Mouse (Mus musculus) liver, embryonic 11.5 days (tissue): ENCODE results near the gene Spsb2. TPM values are rescaled to one million over a fixed set of nuclear protein-coding genes. Genes with fewer than 3 reads are reported as not detected.
A peak's percentile ranks its signal among the peaks of the same experiment; 100 is the strongest.
"Not testable (repeated sequence)": the region's sequence is repeated elsewhere in the genome, so short reads cannot be mapped to it uniquely, and the experiment has no call there.

Experiments used
- ATAC-seq: fragments of 200-750 bp; cut with Nextera tagmentation; replicated peaks from 2 replicates; pipeline ENCODE4 v1.8.0; 2017; ENCODE audit warnings: moderate number of reproducible peaks, mild to moderate bottlenecking, moderate TSS enrichment, moderate library complexity; ENCODE audit not compliant: low FRiP score
- DNase-seq: peaks from one replicate; pipeline ENCODE4 v3.0.0-alpha.2; 2017; ENCODE audit warnings: low spot score
- H3K27ac ChIP-seq: fragments of 300-500 bp; sonication (generic); 2 replicates; pipeline ENCODE4 v1.5.1; 2014; ENCODE audit warnings: mild to moderate bottlenecking, low read depth, low read length, control low read depth
- H3K27me3 ChIP-seq: fragments of 300-500 bp; sonication (generic); replicated peaks from 2 replicates; pipeline ENCODE4 v1.6.1; 2014; ENCODE audit warnings: low read length, mixed read lengths; ENCODE audit not compliant: control insufficient read depth, insufficient read depth
- H3K36me3 ChIP-seq: fragments of 300-500 bp; sonication (generic); 2 replicates; pipeline ENCODE4 v1.6.1; 2014; ENCODE audit warnings: mild to moderate bottlenecking, low read length, moderate library complexity, mixed read lengths; ENCODE audit not compliant: control insufficient read depth, insufficient read depth
- H3K4me1 ChIP-seq: fragments of 300-500 bp; sonication (generic); replicated peaks from 2 replicates; pipeline ENCODE4 v1.6.1; 2014; ENCODE audit warnings: low read length, mixed read lengths; ENCODE audit not compliant: control insufficient read depth, insufficient read depth
- H3K4me2 ChIP-seq: fragments of 300-500 bp; sonication (generic); 2 replicates; pipeline ENCODE4 v1.6.1; 2014; ENCODE audit warnings: mild to moderate bottlenecking, control low read depth, moderate library complexity
- H3K4me3 ChIP-seq: fragments of 300-500 bp; sonication (generic); 2 replicates; pipeline ENCODE4 v1.5.1; 2014; ENCODE audit warnings: low read depth, low read length, control low read depth
- H3K9ac ChIP-seq: fragments of 300-500 bp; sonication (generic); 2 replicates; pipeline ENCODE4 v1.6.1; 2014; ENCODE audit warnings: low read depth, low read length, control low read depth
- H3K9me3 ChIP-seq: fragments of 300-500 bp; sonication (generic); 2 replicates; pipeline ENCODE4 v1.6.1; 2016; ENCODE audit warnings: low read length, inconsistent platforms, mixed read lengths; ENCODE audit not compliant: control insufficient read depth
- WGBS: fragments of 180-500 bp; shearing (Covaris S2); extraction: QIAGEN DNeasy Blood & Tissue Kit; methylation state at CpG from one replicate; pipeline ENCODE4 v1.1.7; 2014; 5-methylcytosine and 5-hydroxymethylcytosine counted together
- polyA plus RNA-seq: library from polyadenylated mRNA; unstranded; fragments of >200 nt; fragmentation: Nextera tagmentation; extraction: Ambion mirVana; gene quantifications from 2 replicates; pipeline ENCODE4 v1.2.1, GENCODE M21; 2014

The Spsb2 gene
- polyA plus RNA-seq, 1 experiment from 2014 or later = 10.4 TPM

GRCm38 (mm10) chr6:124789519-124789918 lies 18.9 kb upstream of the Spsb2 start:
- no peaks in the 10 kb centered on the region for H3K9me3 ChIP-seq
- H3K4me1 ChIP-seq = no peaks in the 10 kb centered on the region; the same call in 1 of the 2 replicates
- no peak overlapping the region for H3K27ac ChIP-seq
- DNase-seq (no peak), ATAC-seq (no peak)
- no peak overlapping the region for H3K4me3 ChIP-seq
- no peaks in the 10 kb centered on the region for H3K27me3 ChIP-seq
- no peak overlapping the region for H3K4me2 ChIP-seq
- no peaks in the 10 kb centered on the region for H3K36me3 ChIP-seq
- WGBS = 88% methylated on average over 4 of the region's 4 CpGs
- H3K9ac ChIP-seq = no peak overlapping the region

- Histone ChIP-seq H3K36me3 (no peaks in the 10 kb centered on the region), H3K4me2 (no peak overlapping the region), H3K4me1 (no peaks in the 10 kb centered on the region; the same call in 1 of the 2 replicates), H3K27me3 (no peaks in the 10 kb centered on the region), H3K9me3 (no peaks in the 10 kb centered on the region), H3K9ac (no peak overlapping the region), H3K4me3 (no peak overlapping the region), H3K27ac (no peak overlapping the region)
- ATAC-seq = no peak
- no peak for DNase-seq
- WGBS = 67% methylated on average over 4 of the region's 4 CpGs
Observed at GRCm38 (mm10) chr6:124790121-124790520, 18.3 kb upstream of the Spsb2 start.

GRCm38 (mm10) chr6:124791911-124792310 lies 16.6 kb upstream of the Spsb2 start:
- ATAC-seq (no peak), DNase-seq (no peak)
- 86% methylated on average over 3 of the region's 3 CpGs for WGBS
- Histone ChIP-seq H3K27me3 (no peaks in the 10 kb centered on the region), H3K4me1 (peaks cover 5% of the 10 kb centered on the region; the same call in 1 of the 2 replicates), H3K9me3 (no peaks in the 10 kb centered on the region), H3K4me3 (no peak overlapping the region), H3K27ac (no peak overlapping the region), H3K9ac (no peak overlapping the region), H3K4me2 (no peak overlapping the region), H3K36me3 (no peaks in the 10 kb centered on the region)

GRCm38 (mm10) chr6:124795781-124796180 lies 12.7 kb upstream of the Spsb2 start:
- no peak for DNase-seq
- H3K4me3 ChIP-seq = no peak overlapping the region
- WGBS = 81% methylated on average over 4 of the region's 4 CpGs
- no peaks in the 10 kb centered on the region for H3K9me3 ChIP-seq
- H3K4me1 ChIP-seq = 0 out of 2 replicates have a peak, but pooled peaks cover 5% of the 10 kb centered on the region
- H3K27me3 ChIP-seq = no peaks in the 10 kb centered on the region
- no peaks in the 10 kb centered on the region for H3K36me3 ChIP-seq
- H3K4me2 ChIP-seq = no peak overlapping the region
- H3K27ac ChIP-seq = peak overlapping the region; percentile 34; the same call in 1 of the 2 replicates
- ATAC-seq = no peak
- no peak overlapping the region for H3K9ac ChIP-seq

- no peaks in the 10 kb centered on the region for H3K27me3 ChIP-seq
- no peak overlapping the region for H3K4me3 ChIP-seq
- H3K36me3 ChIP-seq = no peaks in the 10 kb centered on the region
- ATAC-seq = no peak
- peak overlapping the region; percentile 34; the same call in 1 of the 2 replicates for H3K27ac ChIP-seq
- 0 out of 2 replicates have a peak, but pooled peaks cover 5% of the 10 kb centered on the region for H3K4me1 ChIP-seq
- WGBS = 90% methylated on average over 2 of the region's 2 CpGs
- DNase-seq = no peak
- H3K9ac ChIP-seq = no peak overlapping the region
- no peak overlapping the region for H3K4me2 ChIP-seq
- H3K9me3 ChIP-seq = no peaks in the 10 kb centered on the region
Observed at GRCm38 (mm10) chr6:124796200-124796599, 12.3 kb upstream of the Spsb2 start.

- Histone ChIP-seq H3K4me1 (peaks cover 13% of the 10 kb centered on the region), H3K27ac (peak overlapping the region; percentile 77), H3K4me2 (peak overlapping the region; percentile 65), H3K4me3 (peak overlapping the region; percentile 28), H3K9ac (peak overlapping the region; percentile 55)
- H3K9me3 ChIP-seq, H3K36me3 ChIP-seq, DNase-seq, H3K27me3 ChIP-seq: not testable (repeated sequence)
- ATAC-seq = peak; percentile 47
- WGBS = 13% methylated on average over 4 of the region's 9 CpGs
Observed at GRCm38 (mm10) chr6:124802400-124802799, 6.1 kb upstream of the Spsb2 start.

GRCm38 (mm10) chr6:124803061-124803460 lies 5.4 kb upstream of the Spsb2 start:
- Histone ChIP-seq H3K4me2 (no peak overlapping the region; the same call in 1 of the 2 replicates), H3K4me3 (no peak overlapping the region), H3K9ac (no peak overlapping the region), H3K4me1 (peaks cover 18% of the 10 kb centered on the region), H3K9me3 (no peaks in the 10 kb centered on the region), H3K27me3 (no peaks in the 10 kb centered on the region), H3K27ac (no peak overlapping the region), H3K36me3 (no peaks in the 10 kb centered on the region)
- DNase-seq = no peak
- no peak for ATAC-seq
- WGBS = 65% methylated on average over 3 of the region's 3 CpGs

GRCm38 (mm10) chr6:124803691-124804090 lies 4.8 kb upstream of the Spsb2 start:
- 88% methylated on average over 4 of the region's 4 CpGs for WGBS
- not testable (repeated sequence) for H3K9ac ChIP-seq, DNase-seq, H3K27ac ChIP-seq, ATAC-seq, H3K4me3 ChIP-seq, H3K9me3 ChIP-seq, H3K36me3 ChIP-seq, H3K27me3 ChIP-seq, H3K4me2 ChIP-seq
- H3K4me1 ChIP-seq = peaks cover 20% of the 10 kb centered on the region

GRCm38 (mm10) chr6:124804341-124804740 lies 4.1 kb upstream of the Spsb2 start:
- H3K27me3 ChIP-seq = no peaks in the 10 kb centered on the region
- ATAC-seq (no peak), DNase-seq (no peak)
- H3K9me3 ChIP-seq = no peaks in the 10 kb centered on the region
- H3K27ac ChIP-seq = no peak overlapping the region
- H3K4me3 ChIP-seq = no peak overlapping the region
- H3K4me2 ChIP-seq = no peak overlapping the region
- no peaks in the 10 kb centered on the region for H3K36me3 ChIP-seq
- 79% methylated on average over 3 of the region's 3 CpGs for WGBS
- peaks cover 20% of the 10 kb centered on the region for H3K4me1 ChIP-seq
- no peak overlapping the region for H3K9ac ChIP-seq
